Mouse (Mus musculus) forebrain, embryonic 12.5 days (tissue): Measurements from ENCODE around the gene Nhsl1. TPM values are rescaled to one million over a fixed set of nuclear protein-coding genes. Genes with fewer than 3 reads are reported as not detected.

ENCODE experiments used
- ATAC-seq: fragments of 200-750 bp; cut with Nextera tagmentation; 2 replicates; pipeline ENCODE4 v1.8.0; 2017; ENCODE audit warnings: moderate TSS enrichment; ENCODE audit not compliant: low FRiP score
- H3K27ac ChIP-seq: fragments of 300-500 bp; sonication (generic); 2 replicates; pipeline ENCODE4 v1.5.1; 2016; ENCODE audit warnings: mild to moderate bottlenecking
- H3K27me3 ChIP-seq: fragments of 300-500 bp; sonication (generic); 2 replicates; pipeline ENCODE4 v1.6.1; 2016; ENCODE audit warnings: mild to moderate bottlenecking
- H3K36me3 ChIP-seq: fragments of 300-500 bp; sonication (generic); replicated peaks from 2 replicates; pipeline ENCODE4 v1.6.1; 2016; ENCODE audit warnings: mild to moderate bottlenecking
- H3K4me1 ChIP-seq: fragments of 300-500 bp; sonication (generic); 2 replicates; pipeline ENCODE4 v1.6.1; 2016
- H3K4me2 ChIP-seq: fragments of 300-500 bp; sonication (generic); 2 replicates; pipeline ENCODE4 v1.6.1; 2016; ENCODE audit warnings: mild to moderate bottlenecking, moderate library complexity
- H3K4me3 ChIP-seq: fragments of 300-500 bp; sonication (generic); replicated peaks from 2 replicates; pipeline ENCODE4 v1.5.1; 2016; ENCODE audit warnings: mild to moderate bottlenecking
- H3K9ac ChIP-seq: fragments of 300-500 bp; sonication (generic); 2 replicates; pipeline ENCODE4 v1.6.1; 2016; ENCODE audit warnings: mild to moderate bottlenecking
- H3K9me3 ChIP-seq: fragments of 300-500 bp; sonication (generic); 2 replicates; pipeline ENCODE4 v1.6.1; 2016
- WGBS: fragments of 180-500 bp; shearing (Covaris S2); methylation state at CpG from one replicate; pipeline ENCODE4 v1.1.7; 2016; 5-methylcytosine and 5-hydroxymethylcytosine counted together
- polyA plus RNA-seq: library from polyadenylated mRNA; unstranded; fragments of >200 nt; fragmentation: Nextera tagmentation; extraction: Ambion mirVana; gene quantifications from 2 replicates; pipeline ENCODE4 v1.2.1, GENCODE M21; 2016

Nhsl1 gene
- polyA plus RNA-seq, 1 experiment from 2014 or later, result 17.2 TPM

GRCm38 (mm10) chr10:18408128-18408527 lies 89.3 kb downstream of the Nhsl1 start:
- Histone ChIP-seq H3K4me1 (peaks cover 42% of the 10 kb centered on the region), H3K27me3 (peaks cover 12% of the 10 kb centered on the region), H3K4me3 (peak overlapping the region; percentile 55), H3K4me2 (peak overlapping the region; percentile 76), H3K36me3 (no peaks in the 10 kb centered on the region), H3K9me3 (no peaks in the 10 kb centered on the region), H3K27ac (peak overlapping the region; percentile 81), H3K9ac (peak overlapping the region; percentile 69)
- 0% methylated on average over 11 of the region's 11 CpGs for WGBS
- ATAC-seq, result no peak; the same call in 1 of the 2 replicates

DNA sequence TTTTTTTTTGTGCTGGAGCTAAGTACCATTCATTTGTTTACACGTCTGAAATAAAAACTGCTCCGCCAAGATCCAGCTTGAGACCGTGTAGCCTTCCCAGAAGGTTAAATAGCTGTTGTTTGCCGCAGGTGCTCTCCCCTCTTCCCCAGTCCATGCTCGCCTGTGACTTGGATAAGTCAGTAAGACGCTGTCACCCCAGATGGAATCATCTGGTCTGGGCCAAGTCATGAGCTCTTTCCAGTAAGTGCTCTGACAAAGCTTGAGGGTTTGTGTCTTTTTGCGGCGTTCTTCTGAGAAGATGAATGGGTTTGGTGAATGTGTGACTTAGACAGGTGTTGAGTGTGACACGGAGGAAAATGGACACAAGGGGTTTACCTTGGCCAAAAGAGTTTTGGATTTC lies 89.8 kb downstream of the Nhsl1 start:
- no peak for ATAC-seq
- WGBS, result 9% methylated on average over 9 of the region's 9 CpGs

DNA sequence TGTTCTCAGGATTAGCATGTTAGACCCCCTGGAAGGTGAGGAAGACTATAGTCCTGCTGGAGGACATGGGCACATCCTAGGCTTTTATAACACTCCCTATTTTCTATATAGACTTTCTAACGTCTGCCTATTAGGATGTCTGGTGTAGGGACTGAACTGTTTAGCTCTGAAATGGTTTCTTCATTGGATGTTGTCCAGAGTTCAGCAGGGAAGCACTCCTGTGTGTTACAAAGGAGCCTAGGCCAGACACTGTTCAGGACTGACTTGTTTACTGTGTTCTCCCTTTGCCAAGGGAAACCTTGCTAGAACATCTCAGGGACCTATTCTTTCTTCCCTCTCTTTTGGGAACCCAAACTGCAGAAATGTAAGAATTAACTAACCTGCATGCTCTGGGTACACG lies 90.3 kb downstream of the Nhsl1 start:
- H3K27ac ChIP-seq, result peak overlapping the region; percentile 81; the same call in 1 of the 2 replicates
- H3K4me1 ChIP-seq, result peaks cover 42% of the 10 kb centered on the region
- peak overlapping the region; percentile 69 for H3K9ac ChIP-seq
- H3K36me3 ChIP-seq, result no peaks in the 10 kb centered on the region
- H3K9me3 ChIP-seq, result no peaks in the 10 kb centered on the region
- H3K4me2 ChIP-seq, result peak overlapping the region; percentile 76
- WGBS, result 12% methylated on average over 2 of the region's 2 CpGs
- H3K4me3 ChIP-seq, result peak overlapping the region; percentile 55
- ATAC-seq, result no peak
- peaks cover 12% of the 10 kb centered on the region for H3K27me3 ChIP-seq

More for the DNA sequence above, 89.8 kb downstream of the Nhsl1 start:
- H3K27ac ChIP-seq, result peak overlapping the region; percentile 81; the same call in 1 of the 2 replicates
- peak overlapping the region; percentile 69 for H3K9ac ChIP-seq
- peak overlapping the region; percentile 55 for H3K4me3 ChIP-seq
- no peaks in the 10 kb centered on the region for H3K9me3 ChIP-seq
- H3K27me3 ChIP-seq, result peaks cover 12% of the 10 kb centered on the region
- H3K36me3 ChIP-seq, result no peaks in the 10 kb centered on the region
- peak overlapping the region; percentile 76 for H3K4me2 ChIP-seq
- peaks cover 42% of the 10 kb centered on the region for H3K4me1 ChIP-seq

- Histone ChIP-seq H3K9me3 (no peaks in the 10 kb centered on the region), H3K9ac (no peak overlapping the region), H3K36me3 (no peaks in the 10 kb centered on the region), H3K27me3 (peaks cover 8% of the 10 kb centered on the region; the same call in 1 of the 2 replicates), H3K27ac (no peak overlapping the region), H3K4me1 (peaks cover 45% of the 10 kb centered on the region), H3K4me3 (no peak overlapping the region), H3K4me2 (no peak overlapping the region)
- WGBS, result 69% methylated on average over 2 of the region's 2 CpGs
- ATAC-seq, result no peak
Measured at GRCm38 (mm10) chr10:18411266-18411665, 92.5 kb downstream of the Nhsl1 start.

- Histone ChIP-seq H3K4me2 (no peak overlapping the region), H3K36me3 (no peaks in the 10 kb centered on the region; the same call in 1 of the 2 replicates), H3K9me3 (no peaks in the 10 kb centered on the region), H3K27ac (no peak overlapping the region), H3K4me3 (no peak overlapping the region), H3K9ac (no peak overlapping the region), H3K4me1 (peaks cover 30% of the 10 kb centered on the region), H3K27me3 (no peaks in the 10 kb centered on the region)
- WGBS, result 94% methylated on average over 11 of the region's 11 CpGs
- no peak for ATAC-seq
Measured at GRCm38 (mm10) chr10:18415946-18416345, 97.2 kb downstream of the Nhsl1 start.

- H3K9ac ChIP-seq, result no peak overlapping the region
- H3K27me3 ChIP-seq, result no peaks in the 10 kb centered on the region
- H3K27ac ChIP-seq, result no peak overlapping the region
- no peak for ATAC-seq
- H3K36me3 ChIP-seq, result no peaks in the 10 kb centered on the region; the same call in 1 of the 2 replicates
- WGBS, result 43% methylated on average over 7 of the region's 7 CpGs
- no peak overlapping the region for H3K4me3 ChIP-seq
- H3K4me2 ChIP-seq, result no peak overlapping the region
- H3K4me1 ChIP-seq, result peaks cover 24% of the 10 kb centered on the region
- no peaks in the 10 kb centered on the region for H3K9me3 ChIP-seq
Measured at GRCm38 (mm10) chr10:18418160-18418559, 99.4 kb downstream of the Nhsl1 start.

DNA sequence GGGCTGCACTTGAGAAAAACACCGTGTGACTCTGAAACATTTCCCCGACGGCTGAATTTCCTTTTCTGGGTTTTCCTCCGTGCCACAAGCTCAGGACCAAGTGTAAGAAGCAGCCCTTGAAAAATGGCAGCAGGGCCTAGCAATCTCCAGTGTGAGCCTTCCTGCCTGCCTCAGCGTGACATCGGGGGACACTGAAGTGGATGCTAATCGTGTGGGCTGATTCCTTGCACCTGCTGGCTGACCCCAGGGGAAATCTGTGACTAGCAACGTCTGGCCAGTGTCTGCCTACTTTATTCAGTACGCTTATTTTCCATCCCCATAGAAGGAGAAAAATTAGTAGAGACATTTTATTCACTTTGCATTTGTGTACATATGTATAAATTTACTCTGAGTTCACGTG lies 100.7 kb downstream of the Nhsl1 start:
- no peaks in the 10 kb centered on the region for H3K9me3 ChIP-seq
- H3K9ac ChIP-seq, result no peak overlapping the region
- peaks cover 22% of the 10 kb centered on the region for H3K4me1 ChIP-seq
- H3K27ac ChIP-seq, result 0 out of 2 replicates have a peak overlapping the region, but pooled peaks have one; percentile 25
- H3K4me3 ChIP-seq, result no peak overlapping the region
- no peaks in the 10 kb centered on the region for H3K27me3 ChIP-seq
- WGBS, result 73% methylated on average over 10 of the region's 10 CpGs
- no peaks in the 10 kb centered on the region; the same call in 1 of the 2 replicates for H3K36me3 ChIP-seq
- H3K4me2 ChIP-seq, result no peak overlapping the region
- ATAC-seq, result peak; percentile 39; the same call in 1 of the 2 replicates

DNA sequence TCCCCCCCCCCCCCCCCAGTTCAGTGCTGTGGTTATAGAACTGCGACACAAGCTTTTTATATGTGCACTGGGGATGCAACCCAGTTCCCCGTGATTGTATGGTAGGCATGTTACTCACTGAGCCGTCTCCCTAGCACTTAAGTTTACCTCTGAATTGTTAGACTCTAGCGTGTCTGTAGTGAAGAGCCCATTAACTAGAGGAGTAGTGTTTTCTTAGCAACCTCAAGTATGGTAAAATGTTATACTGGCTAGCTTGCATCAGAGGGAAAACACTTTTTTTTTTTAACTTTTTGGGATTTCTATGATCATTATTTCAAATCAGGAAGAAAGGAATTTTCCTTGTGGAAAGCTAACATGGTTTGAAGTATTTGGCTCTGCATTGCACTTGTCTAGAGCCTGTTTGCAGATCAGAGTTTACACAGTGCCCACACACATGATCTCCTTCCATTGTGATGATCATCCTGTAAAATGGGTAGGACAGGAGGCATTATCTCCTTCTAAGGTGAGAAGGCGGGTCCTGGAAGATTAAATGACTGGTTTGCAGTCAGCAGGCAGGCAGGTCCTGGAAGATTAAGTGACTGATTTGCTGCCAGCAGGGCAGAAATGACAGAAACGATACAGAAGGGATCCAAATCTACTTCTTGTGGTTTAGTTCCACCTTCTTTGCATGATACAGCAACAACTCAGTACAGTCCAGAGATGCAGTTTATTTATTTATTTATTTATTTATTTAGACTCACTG lies 101.6 kb downstream of the Nhsl1 start:
- H3K4me3 ChIP-seq, result no peak overlapping the region
- H3K9me3 ChIP-seq, result no peaks in the 10 kb centered on the region
- H3K9ac ChIP-seq, result no peak overlapping the region
- H3K4me1 ChIP-seq, result peaks cover 22% of the 10 kb centered on the region
- no peaks in the 10 kb centered on the region; the same call in 1 of the 2 replicates for H3K36me3 ChIP-seq
- ATAC-seq, result no peak
- 88% methylated on average over 6 of the region's 6 CpGs for WGBS
- H3K27me3 ChIP-seq, result no peaks in the 10 kb centered on the region
- H3K27ac ChIP-seq, result no peak overlapping the region
- no peak overlapping the region for H3K4me2 ChIP-seq

DNA sequence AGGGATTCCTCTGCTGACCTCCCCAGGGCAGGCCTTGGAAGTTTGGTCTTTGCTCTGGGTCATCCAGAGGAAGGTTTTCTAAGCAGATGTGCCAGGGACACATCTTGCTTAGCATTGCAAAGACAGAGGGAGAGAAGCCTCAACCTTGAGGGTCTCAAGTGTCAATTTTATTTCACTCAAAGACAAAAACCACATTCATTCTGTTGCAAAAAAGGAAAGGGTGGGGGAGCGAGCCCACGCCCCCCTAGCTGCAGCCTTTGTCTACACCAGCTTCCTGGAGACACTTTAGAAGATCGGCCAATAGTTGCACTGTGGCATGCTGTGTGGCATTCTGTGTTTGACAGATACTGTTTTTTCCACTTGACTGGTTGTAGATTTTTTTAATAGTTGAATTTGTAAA lies 104.2 kb downstream of the Nhsl1 start:
- H3K4me1 ChIP-seq, result peaks cover 21% of the 10 kb centered on the region
- no peak overlapping the region for H3K4me2 ChIP-seq
- no peak for ATAC-seq
- no peak overlapping the region for H3K27ac ChIP-seq
- WGBS, result 21% methylated on average over 3 of the region's 3 CpGs
- peaks cover 11% of the 10 kb centered on the region for H3K36me3 ChIP-seq
- H3K27me3 ChIP-seq, result no peaks in the 10 kb centered on the region
- 0 out of 2 replicates have a peak, but pooled peaks cover 4% of the 10 kb centered on the region for H3K9me3 ChIP-seq
- no peak overlapping the region for H3K4me3 ChIP-seq
- H3K9ac ChIP-seq, result no peak overlapping the region

GRCm38 (mm10) chr10:18423557-18423956 lies 104.8 kb downstream of the Nhsl1 start:
- H3K4me3 ChIP-seq, result no peak overlapping the region
- 0 out of 2 replicates have a peak, but pooled peaks cover 4% of the 10 kb centered on the region for H3K9me3 ChIP-seq
- no peaks in the 10 kb centered on the region for H3K27me3 ChIP-seq
- 83% methylated on average over 9 of the region's 9 CpGs for WGBS
- H3K9ac ChIP-seq, result no peak overlapping the region
- H3K4me2 ChIP-seq, result no peak overlapping the region
- peaks cover 12% of the 10 kb centered on the region for H3K36me3 ChIP-seq
- peaks cover 18% of the 10 kb centered on the region for H3K4me1 ChIP-seq
- no peak overlapping the region for H3K27ac ChIP-seq
- ATAC-seq, result no peak

- peaks cover 24% of the 10 kb centered on the region for H3K36me3 ChIP-seq
- H3K4me1 ChIP-seq, result peaks cover 10% of the 10 kb centered on the region
- WGBS, result 94% methylated on average over 9 of the region's 9 CpGs
- H3K9ac ChIP-seq, result no peak overlapping the region
- no peak overlapping the region for H3K27ac ChIP-seq
- no peak for ATAC-seq
- H3K4me3 ChIP-seq, result no peak overlapping the region
- no peaks in the 10 kb centered on the region for H3K27me3 ChIP-seq
- H3K9me3 ChIP-seq, result 0 out of 2 replicates have a peak, but pooled peaks cover 15% of the 10 kb centered on the region
- no peak overlapping the region for H3K4me2 ChIP-seq
Measured at GRCm38 (mm10) chr10:18427866-18428265, 109.1 kb downstream of the Nhsl1 start.

DNA sequence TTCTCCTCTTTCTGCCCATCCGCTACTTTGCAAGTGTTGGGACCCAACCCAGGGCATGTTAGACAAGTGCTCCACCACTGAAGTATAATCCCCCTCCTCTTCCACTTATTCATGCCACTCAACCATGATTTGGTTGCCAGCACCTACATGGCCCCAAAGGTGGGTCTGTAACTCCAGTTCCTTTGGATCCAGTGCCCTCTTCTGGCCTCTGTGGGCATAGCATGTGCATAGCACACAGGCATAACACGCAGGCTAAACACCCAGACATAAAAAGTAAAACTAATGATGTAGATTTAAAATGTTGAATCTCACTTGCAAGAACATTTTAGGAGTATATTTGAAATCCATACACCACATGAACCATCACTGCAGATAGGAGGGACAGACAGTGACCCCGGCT lies 110.7 kb downstream of the Nhsl1 start:
- H3K4me1 ChIP-seq, result peaks cover 8% of the 10 kb centered on the region
- H3K36me3 ChIP-seq, result peaks cover 24% of the 10 kb centered on the region
- H3K4me3 ChIP-seq, result no peak overlapping the region
- no peak overlapping the region for H3K27ac ChIP-seq
- 97% methylated on average over 3 of the region's 3 CpGs for WGBS
- no peaks in the 10 kb centered on the region for H3K27me3 ChIP-seq
- H3K9me3 ChIP-seq, result 0 out of 2 replicates have a peak, but pooled peaks cover 15% of the 10 kb centered on the region
- ATAC-seq, result no peak
- H3K4me2 ChIP-seq, result no peak overlapping the region
- H3K9ac ChIP-seq, result no peak overlapping the region
